Mouse (Mus musculus) c-Kit-positive CD71-positive TER-119-negative erythroid progenitor cells, embryonic 14.5 days (primary cell): ENCODE results near the gene Gm21987.

Experiments
- DNase-seq: peaks from one replicate; pipeline ENCODE4 v3.0.0-alpha.2; 2013; ENCODE audit warnings: low read depth

Gene Gm21987

GRCm38 (mm10) chr16:38395060-38395730, 48.4 kb downstream of the Gm21987 start:
- DNase-seq = no peak

GRCm38 (mm10) chr16:38396155-38396554, 49.3 kb downstream of the Gm21987 start:
- no peak for DNase-seq

- no peak for DNase-seq
Measured at GRCm38 (mm10) chr16:38398266-38398665, 51.4 kb downstream of the Gm21987 start.

- no peak for DNase-seq
Measured at GRCm38 (mm10) chr16:38399076-38399475, 52.2 kb downstream of the Gm21987 start.

GRCm38 (mm10) chr16:38399531-38400231, 52.8 kb downstream of the Gm21987 start:
- DNase-seq = no peak

GRCm38 (mm10) chr16:38400311-38400960, 53.6 kb downstream of the Gm21987 start:
- no peak for DNase-seq

- DNase-seq = no peak
Measured at GRCm38 (mm10) chr16:38401468-38401867, 54.6 kb downstream of the Gm21987 start.

- no peak for DNase-seq
Measured at GRCm38 (mm10) chr16:38403639-38404038, 56.8 kb downstream of the Gm21987 start.

GRCm38 (mm10) chr16:38406293-38406692, 59.5 kb downstream of the Gm21987 start:
- no peak for DNase-seq

- DNase-seq = no peak
Measured at GRCm38 (mm10) chr16:38406708-38407107, 59.9 kb downstream of the Gm21987 start.

GRCm38 (mm10) chr16:38407584-38407983, 60.7 kb downstream of the Gm21987 start:
- DNase-seq = no peak

GRCm38 (mm10) chr16:38408416-38408815, 61.6 kb downstream of the Gm21987 start:
- no peak for DNase-seq
